Mouse (Mus musculus): Measurements from ENCODE around the gene Tnfsf15. TPM values are rescaled to one million over a fixed set of nuclear protein-coding genes. Genes with fewer than 3 reads are reported as not detected.

Tnfsf15 gene
- 0.12 TPM for polyA plus RNA-seq (2017; shearing (Covaris generic))

DNA sequence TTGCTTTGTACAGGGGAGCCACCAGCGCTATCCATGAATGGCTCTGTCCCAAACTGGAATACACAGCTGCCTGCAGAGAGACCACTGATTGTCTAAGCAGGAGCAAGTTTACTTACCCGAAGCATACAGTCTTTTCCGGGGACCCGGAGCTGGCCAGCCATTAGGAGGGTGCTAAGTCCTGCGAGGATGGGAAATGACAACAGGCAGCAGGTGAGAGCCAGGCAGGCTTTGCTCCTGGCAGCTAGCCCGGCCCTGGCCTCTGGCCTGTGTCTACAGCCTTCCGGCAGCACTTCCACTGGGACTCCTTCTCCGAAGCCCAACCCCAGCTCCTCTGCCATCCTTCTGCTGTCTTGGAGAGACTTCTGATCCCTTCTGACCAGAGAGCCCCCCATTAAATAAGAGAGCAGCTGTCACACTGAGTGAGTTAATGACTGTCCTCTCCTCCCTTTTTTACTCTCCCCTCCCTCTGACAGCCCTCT is at the start of gene Tnfsf15:
TSS of gene Tnfsf15 (minus strand) at position 421 of the 479 bp plus-strand sequence.

Other genes starting within 250 kb of the Tnfsf15 start
- 18.3 TPM for gene Whrn, start 249.1 kb downstream of the Tnfsf15 start, polyA plus RNA-seq (2017; shearing (Covaris generic))
- gene Atp6v1g1, start 200.3 kb downstream of the Tnfsf15 start, polyA plus RNA-seq (2017; shearing (Covaris generic)), result 141 TPM
- gene Tmem268, start 186.3 kb downstream of the Tnfsf15 start, polyA plus RNA-seq (2017; shearing (Covaris generic)), result 27.6 TPM
- gene Gm11213, start 139.9 kb downstream of the Tnfsf15 start, polyA plus RNA-seq (2017; shearing (Covaris generic)), result not detected
- gene Tex48, start 122.7 kb downstream of the Tnfsf15 start, polyA plus RNA-seq (2017; shearing (Covaris generic)), result not detected
- gene Gm11214, start 81.7 kb downstream of the Tnfsf15 start, polyA plus RNA-seq (2017; shearing (Covaris generic)), result 0.60 TPM
- 42.7 TPM for gene Tnfsf8, start 116.2 kb upstream of the Tnfsf15 start, polyA plus RNA-seq (2017; shearing (Covaris generic))

All from CD4-positive, CD25-positive, alpha-beta regulatory T cell (primary cell).